Mouse (Mus musculus): ENCODE data around the gene Trem2. TPM values are rescaled to one million over a fixed set of nuclear protein-coding genes. Genes with fewer than 3 reads are reported as not detected.
"Not testable (repeated sequence)": the region's sequence is repeated elsewhere in the genome, so short reads cannot be mapped to it uniquely, and the experiment has no call there.

Trem2 gene
- not detected for polyA plus RNA-seq (2017; shearing (Covaris generic))

GRCm38 (mm10) chr17:48346231-48346630 lies at the start of gene Trem2:
Gene Trem2 (plus strand): TSS chr17:48346401.
- no peak for ATAC-seq

GRCm38 (mm10) chr17:48299203-48299602 lies 47.0 kb upstream of the Trem2 start, which contains the start of gene Treml2:
Gene Treml2 (plus strand): TSS chr17:48299498.
- no peak for ATAC-seq

DNA sequence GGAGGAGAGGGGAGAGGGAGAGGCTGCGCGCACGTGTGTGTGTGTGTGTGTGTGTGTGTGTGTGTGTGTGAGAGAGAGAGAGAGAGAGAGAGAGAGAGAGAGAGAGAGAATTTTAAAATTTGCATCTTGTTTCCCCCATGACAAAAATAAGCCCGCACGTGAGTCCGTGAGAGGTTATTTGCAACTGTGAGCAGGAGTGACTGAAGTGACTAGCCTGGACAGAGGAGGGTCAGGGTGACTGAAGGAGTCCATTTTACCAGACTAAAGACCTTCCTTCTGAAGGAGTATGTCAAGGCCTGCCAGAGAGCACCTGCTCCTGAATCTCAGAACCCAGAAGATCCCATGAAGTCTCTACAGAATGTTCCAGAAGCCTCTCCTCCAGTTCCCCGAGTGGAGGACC lies 46.4 kb upstream of the Trem2 start:
- ATAC-seq: peak; percentile 10

DNA sequence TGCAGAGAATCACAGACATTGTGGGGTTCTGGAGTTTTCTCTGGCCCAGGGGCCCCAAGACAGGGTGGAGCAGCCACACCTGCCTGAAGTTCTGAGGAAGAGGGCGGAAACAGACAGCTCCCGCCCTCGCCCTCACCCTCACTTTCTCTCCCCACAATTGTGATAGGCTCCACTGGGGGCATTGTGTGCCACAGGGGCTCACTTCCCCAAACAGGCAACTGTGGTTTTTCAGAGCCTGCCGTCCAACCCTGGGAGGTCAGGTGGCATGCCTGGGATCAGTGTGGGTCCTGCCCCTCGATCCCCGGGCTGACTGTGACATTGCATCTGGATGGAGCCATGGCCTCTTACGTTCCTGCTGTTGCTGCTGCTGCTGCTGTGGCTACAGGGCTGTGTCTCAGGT lies 46.0 kb upstream of the Trem2 start:
- peak; percentile 64 for ATAC-seq

GRCm38 (mm10) chr17:48300861-48301260 lies 45.3 kb upstream of the Trem2 start:
- peak; percentile 75 for ATAC-seq

- ATAC-seq: no peak
These were observed 44.4 kb upstream of the Trem2 start for GRCm38 (mm10) chr17:48301792-48302191.

DNA sequence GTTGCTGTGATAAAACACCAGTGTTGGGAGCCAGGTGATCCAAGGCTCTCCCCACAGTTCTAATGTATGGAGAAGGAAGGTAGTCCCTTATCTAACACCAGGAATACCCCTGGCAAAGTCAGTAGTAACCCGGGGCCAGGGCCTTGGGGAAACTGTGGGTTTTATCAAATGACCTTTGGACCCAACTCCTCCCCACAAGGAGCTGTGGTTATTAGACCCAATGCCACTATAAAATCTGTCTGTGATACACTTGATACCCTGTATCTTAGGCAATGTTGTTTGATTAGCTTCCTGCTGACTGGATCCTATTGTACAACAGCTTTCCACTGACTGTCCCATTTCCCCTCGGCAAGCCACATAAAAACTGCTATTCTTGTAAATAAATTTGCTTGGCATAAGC lies 34.1 kb upstream of the Trem2 start:
- no peak for ATAC-seq

DNA sequence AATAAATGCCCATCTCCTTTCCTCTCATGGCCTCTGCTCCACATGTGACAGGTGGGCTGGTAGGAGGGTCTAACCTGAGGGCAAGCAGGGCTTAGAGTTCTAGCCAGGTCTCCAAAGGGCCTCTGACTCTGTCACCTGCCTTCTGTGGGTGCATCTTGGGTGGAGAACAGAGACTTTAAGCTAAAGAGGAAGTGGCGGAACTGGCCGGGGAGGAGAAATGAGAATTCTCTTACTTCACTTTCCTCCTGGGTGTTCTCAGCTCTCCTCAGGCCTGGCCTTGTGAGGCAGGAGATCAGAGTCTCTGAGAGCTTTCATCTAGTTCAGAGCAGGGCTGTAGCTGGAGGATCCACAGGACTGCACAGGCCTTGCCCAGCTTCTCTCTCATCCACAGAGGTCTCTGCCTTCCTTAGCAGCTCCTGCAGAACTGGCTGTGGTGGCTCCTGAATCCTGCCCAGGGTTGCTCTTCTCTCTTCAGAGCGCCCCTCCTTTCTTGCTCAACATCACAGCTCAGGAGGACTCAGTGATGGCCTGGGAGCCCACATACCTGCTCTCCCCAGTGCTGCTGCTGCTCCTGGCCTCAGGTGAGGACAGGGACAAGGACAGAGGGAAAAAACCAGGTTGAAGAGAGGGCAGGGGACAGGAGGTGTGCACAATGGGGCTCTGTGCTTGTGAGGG lies 30.2 kb upstream of the Trem2 start, which contains the start of gene B430306N03Rik:
Gene B430306N03Rik (plus strand): TSS at position 237 of the 675 bp plus-strand sequence.
- ATAC-seq: not testable (repeated sequence)

DNA sequence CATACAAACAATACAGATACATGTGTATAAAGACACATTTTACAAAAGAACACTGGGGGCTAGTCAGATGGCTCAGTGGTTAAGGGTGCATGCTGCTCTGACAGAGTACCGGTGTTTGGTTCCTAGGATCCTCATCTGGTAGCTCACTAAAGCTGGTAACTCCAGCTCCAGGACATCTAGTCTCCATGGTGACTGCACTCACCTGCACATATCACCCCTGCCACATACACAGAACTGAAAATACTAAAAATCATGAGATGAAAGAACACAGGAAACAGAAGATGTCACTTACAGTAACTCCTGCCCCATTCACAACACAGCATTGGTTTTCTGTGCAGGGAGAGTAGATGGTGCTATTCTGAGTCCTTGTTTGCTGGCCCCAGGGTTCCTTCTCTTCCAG lies 27.5 kb upstream of the Trem2 start:
- ATAC-seq: peak; percentile 63

DNA sequence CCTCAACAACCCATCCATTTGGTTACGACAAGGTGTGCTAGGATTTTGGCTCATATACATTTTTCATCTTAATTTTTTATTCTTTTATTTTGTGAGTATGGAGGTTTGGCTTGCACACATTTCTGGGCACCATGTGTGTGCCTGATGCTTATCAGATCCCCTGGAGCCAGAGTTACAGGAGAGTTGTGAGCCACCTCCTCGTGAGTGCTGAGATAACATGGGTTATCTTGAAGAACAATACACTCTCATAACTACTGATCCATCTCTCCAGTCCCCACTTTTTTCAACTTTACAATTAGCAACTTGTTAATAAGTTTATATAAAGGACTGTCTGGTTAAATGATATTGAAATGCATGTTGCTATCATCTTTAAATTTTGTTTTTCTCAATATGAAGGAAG lies 24.9 kb upstream of the Trem2 start:
- ATAC-seq: no peak

GRCm38 (mm10) chr17:48323236-48323635 lies 23.0 kb upstream of the Trem2 start:
- ATAC-seq: no peak

DNA sequence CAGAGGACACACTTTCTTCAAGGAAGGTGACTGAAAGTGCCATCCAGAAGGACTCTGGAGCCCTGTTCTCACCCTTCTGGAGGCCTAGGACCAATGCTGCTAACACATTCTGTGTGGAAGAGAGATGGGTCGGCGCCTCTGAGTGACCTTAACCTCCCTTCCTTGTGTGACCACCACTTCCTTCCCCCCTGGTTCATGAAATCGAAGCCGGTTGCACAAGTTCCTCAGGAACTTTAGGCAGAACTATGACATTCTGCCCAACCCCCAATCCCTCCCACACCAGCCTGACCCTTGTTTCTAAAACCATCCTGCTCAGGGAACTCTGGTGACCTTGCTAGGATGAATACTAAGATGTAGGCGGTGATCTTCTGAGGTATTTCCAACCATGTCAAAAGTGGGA lies 21.9 kb upstream of the Trem2 start:
- no peak for ATAC-seq

- ATAC-seq: no peak
These were observed 21.1 kb upstream of the Trem2 start for GRCm38 (mm10) chr17:48325093-48325492.

GRCm38 (mm10) chr17:48325638-48326037 lies 20.6 kb upstream of the Trem2 start:
- peak; percentile 46 for ATAC-seq

GRCm38 (mm10) chr17:48326656-48327055 lies 19.5 kb upstream of the Trem2 start:
- no peak for ATAC-seq

DNA sequence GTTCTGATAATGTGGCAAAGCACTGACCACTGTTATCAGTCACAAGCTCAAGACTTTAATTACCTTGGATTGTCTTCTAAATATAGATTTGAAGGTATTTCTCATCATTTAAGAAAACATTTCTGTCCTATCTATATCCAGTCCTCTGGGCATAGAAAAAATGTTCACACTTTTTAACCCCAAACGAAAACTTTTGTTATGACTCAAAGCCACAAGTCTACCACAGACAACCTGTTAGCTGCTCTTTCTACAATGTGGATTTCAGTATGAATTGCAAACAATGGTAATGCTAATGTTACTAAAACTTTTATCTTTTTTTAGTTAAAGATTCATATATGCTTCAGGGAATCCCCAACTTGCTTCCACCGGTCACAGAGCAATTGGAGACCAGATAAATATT lies 13.7 kb upstream of the Trem2 start:
- ATAC-seq: peak; percentile 63

GRCm38 (mm10) chr17:48334186-48334585 lies 12.0 kb upstream of the Trem2 start:
- no peak for ATAC-seq

- ATAC-seq: no peak
These were observed 9.3 kb upstream of the Trem2 start for GRCm38 (mm10) chr17:48336857-48337256.

GRCm38 (mm10) chr17:48340267-48340666 lies 5.9 kb upstream of the Trem2 start:
- ATAC-seq: no peak

DNA sequence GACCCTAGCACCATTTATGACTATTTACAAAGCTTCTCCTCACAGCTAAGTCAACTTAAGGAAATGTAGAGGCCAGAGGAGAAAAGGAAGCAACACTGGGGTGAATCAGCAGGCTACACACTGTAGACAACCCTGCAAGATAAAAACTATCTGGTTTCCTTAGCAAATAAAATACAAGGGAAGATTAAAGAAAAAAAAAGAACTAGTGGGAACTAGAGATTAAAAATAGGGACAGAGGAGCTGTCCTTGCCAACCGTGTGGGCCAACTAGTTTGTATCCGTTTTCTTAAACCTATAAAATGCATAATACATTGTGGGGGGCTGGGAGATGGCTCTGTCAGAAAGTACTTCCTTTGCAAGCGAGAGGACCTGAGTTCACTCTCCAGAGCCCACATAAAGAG lies 4.3 kb upstream of the Trem2 start:
- ATAC-seq: no peak

GRCm38 (mm10) chr17:48343065-48343464 lies 3.1 kb upstream of the Trem2 start:
- no peak for ATAC-seq

GRCm38 (mm10) chr17:48345824-48346223 lies 377 bp upstream of the Trem2 start:
- ATAC-seq: no peak

- no peak for ATAC-seq
These were observed 633 bp downstream of the Trem2 start for GRCm38 (mm10) chr17:48346834-48347233.

DNA sequence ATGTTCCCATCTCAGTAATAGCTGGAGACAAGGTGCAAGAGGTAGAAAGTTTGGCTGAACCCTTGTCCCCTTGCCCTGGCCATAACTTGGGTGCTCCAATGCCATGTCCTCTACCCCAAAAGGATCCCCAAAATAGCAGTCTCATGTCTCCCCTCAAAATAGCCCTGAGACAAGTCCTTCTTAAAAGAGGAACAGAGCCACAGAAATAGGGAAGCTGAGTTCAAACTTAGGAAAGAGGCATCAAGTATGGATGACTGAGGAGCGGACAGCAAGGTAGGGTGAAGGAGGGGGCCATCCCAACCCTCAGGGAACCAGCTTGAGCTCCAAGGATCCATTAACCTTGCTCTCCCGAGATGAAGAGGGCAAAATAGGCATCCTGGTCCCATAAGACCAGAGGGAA lies 1.1 kb downstream of the Trem2 start:
- ATAC-seq: no peak

DNA sequence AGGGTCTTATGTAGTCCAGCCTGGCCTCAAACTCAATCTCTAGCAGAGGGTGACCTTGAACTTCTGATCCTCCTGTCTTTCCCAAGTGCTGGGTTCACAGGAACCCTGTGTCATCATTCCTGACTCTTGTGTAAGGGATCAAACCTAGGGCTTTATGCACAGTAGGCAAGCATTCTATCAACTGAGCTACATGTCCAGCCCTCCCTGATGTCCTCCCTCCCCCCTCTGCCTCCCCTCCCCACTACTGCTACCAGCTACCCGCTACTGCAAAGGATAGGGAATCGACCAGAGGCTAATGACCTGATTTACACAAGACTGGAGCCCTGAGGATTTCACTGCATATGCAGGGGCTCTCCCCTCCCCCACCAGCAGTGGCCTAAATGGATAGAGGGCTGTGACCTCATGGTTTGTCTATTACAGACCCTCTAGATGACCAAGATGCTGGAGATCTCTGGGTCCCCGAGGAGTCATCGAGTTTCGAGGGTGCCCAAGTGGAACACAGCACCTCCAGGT lies 4.5 kb downstream of the Trem2 start:
- ATAC-seq: no peak
